Mouse (Mus musculus): ENCODE results near the gene Slc27a1.
A peak's percentile ranks its signal among the peaks of the same experiment; 100 is the strongest.

The Slc27a1 gene

DNA sequence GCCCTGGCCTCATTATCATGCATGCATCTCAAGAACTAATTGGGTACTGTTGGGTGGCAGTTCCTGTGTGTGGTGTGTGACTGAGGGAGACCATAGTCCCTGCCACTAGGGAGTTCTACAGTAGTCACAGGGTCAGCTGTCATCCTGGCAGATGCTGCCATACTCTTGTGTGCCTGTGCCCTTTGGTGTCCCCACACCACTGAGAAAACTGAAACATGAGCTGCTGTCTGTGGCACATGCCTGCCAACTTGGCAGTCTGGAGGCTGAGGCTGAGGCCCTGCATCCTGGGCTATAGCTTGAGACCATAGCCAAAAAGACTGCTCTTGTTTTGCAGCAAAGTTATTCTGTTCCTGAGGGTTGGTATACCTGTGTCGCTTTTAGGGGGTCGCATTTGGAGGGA is 51.1 kb downstream of the Slc27a1 start:
- no peak for DNase-seq (ENCODE audit: low spot score in 2 of 2)

DNA sequence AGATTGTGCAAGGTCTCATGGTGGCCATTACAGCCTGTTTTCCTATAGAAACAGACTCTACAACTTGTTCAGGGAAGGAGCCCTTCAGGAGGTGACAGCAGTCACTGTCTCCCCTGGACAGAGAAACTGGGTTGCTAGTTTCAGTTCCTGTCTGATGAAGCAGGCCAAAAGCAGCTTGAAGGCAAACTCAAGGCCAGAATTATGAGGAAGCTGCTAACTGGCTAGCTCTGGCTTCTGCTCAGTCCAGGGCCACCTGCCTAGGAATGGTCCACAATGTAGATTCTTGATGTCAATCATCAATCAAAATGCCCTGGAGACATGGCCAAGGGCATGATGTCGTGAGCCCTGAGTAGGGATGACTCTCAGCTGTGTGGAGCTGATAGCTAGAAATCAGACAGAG is 56.4 kb downstream of the Slc27a1 start:
- DNase-seq (ENCODE audit: low spot score in 2 of 2) = peak; percentile 69 to 70

DNA sequence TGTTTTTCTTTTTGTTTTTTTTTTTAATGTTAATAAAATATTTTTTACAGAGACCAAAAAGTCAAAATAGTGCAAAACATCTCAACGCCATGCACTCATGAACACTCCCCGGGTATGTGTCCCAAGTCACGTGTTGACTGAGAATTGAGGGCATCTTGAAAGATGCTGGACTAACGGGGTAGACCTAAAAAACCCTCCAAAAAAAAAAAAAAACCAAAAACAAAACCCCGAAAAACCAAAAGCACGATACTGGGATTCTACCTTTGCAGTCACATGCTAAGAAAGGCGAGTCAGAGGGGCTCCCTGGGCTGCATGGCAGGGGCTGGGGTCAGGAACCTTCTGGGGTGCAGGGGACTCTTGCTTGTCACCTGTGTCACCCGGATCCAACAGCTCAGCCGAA is 58.1 kb downstream of the Slc27a1 start:
- DNase-seq (ENCODE audit: low spot score in 2 of 2) = no peak

DNA sequence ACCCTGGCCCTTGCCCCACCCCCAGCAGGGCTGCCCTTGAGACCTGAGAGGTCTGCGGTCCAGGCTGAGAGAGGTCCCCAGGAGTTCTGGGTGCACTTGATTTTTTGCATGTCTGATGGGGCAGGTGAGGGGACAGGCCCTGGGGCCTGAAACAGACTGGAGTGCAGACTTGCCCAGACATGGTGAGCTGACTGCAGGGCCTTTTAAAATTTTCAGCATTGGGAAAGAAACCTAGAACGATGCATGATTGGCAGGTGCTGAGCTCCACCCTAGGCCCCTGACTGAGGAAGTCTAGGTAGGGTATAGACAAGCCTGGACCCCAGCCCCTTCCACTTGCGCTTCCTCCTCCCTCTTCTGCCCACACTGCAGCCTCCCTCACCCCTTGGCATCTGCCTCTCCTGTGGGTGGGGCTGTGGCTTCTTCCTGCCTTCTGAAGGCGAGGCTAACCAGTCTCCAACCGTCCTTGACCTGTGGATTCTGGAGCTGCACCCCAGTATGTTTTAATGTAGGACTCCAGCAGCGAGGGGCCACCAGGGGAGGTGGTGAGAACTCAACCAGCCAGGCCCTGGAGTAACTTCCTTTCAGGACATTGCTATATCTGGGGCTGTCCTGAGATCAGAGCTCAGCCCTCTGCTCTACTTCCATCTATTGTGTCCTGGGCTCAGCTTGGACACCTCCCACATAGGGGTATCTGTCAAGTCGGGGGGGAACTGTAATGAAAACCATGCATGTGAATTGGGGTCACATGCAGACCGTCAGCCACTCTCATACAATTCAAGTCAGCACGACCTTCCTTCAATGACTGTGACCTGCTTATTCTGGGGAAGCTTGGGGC is 58.8 kb downstream of the Slc27a1 start:
- no peak for DNase-seq (ENCODE audit: low spot score in 2 of 2)

DNA sequence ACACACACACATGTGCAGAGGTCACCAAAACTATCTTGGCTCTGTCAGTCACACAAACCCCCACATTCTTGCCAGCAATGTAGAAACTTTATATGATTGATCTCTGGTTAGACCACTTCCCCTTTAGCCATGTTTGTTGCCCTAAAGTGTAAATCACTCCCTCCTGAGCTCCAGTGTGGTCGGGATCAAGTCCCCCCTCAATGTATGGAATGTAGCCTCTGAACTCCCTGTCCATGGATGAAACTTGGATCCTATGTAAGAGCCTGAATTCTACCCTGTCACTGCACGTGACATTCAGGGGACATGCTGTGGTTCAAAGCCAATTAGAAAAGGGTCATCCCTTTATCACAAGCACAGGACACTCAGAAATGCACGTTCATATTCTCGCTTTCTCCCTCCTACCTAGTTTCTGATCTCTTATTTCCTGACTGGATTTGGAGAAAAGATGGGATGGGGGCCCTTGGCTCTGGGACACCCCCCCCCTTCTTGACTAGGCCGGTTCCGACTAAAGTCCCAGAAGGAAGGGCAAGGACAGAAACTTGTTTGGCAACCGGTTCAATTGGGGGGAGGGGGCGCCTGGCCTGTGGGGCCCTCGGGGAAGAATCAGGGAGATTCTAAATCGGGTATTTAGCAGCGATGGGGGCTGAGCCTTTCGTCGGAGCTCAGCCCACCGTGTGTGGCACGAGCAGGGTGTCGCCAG is 59.9 kb downstream of the Slc27a1 start:
- DNase-seq (ENCODE audit: low spot score in 2 of 2) = no peak

DNA sequence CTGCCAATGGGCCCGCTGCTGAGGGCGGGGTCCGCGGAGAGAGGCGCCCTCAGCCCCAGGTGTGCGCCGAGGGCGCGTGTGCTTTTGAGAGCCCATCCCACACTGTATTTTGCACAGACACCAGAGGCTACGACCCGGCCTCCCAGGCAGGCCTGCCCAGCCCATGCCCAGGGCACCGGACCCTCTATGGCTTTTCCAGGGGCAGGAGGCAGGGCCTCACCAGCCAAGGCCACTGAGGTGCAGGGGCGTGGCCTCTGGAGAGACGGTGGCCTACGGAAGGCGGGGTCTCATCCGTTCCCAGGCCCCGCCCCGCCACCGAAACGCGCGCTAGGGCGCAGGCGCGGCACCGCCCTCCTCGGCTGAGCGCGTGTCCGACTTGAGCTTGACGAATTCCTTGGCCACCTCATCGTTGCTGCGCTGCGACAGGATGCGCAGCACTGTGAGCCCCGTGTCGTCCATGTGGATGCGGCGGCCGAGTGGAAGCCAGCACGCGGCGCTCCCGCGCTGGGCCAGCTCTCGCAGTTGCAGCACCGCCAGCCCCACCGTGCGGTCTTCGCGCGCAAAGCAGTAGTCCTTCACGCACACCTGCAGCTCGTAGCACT is 60.5 kb downstream of the Slc27a1 start:
- peak; percentile 91 to 92 for DNase-seq (ENCODE audit: low spot score in 2 of 2)

DNA sequence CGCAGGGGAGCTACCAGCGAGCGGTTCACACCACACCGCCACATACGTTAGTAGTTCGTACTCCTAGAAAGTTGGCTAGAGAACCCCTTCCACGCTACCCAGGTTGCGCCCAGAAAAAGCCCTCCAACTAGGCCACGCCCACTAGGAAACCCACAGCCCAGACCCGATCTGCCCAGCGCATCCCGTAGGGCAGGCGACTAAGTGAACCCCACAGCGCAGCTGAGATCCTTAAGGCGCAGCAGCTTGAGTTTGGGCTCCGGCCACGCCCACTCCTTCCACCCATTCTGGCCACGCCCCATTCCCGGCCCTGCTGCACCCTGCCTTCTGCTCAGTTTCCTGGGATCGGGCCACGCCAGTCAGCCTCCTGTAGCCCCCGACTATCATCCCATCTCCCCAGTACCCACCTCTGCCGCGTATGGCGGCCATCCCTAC is 61.1 kb downstream of the Slc27a1 start:
- peak; percentile 40 to 60 for DNase-seq (ENCODE audit: low spot score in 2 of 2)

DNA sequence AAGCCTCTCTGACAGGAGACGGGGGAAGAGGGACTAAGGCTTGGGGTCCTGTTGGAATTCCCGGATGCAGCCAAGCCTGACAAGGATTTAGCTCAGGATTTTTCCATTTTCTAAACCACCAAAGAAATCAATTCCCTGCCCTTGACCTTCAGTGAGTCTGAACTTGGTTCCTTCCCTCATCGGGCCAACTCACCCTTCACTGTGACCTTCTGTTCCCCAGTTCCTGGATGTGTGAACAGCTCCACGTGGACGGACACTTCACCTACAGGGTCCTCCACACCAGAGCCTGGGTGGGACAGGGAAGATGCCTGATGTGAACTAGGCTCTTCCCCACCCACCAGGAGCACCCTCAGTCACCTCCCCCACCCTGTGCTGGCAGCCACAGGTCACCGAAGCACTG is 62.1 kb downstream of the Slc27a1 start:
- DNase-seq (ENCODE audit: low spot score in 2 of 2) = no peak

DNA sequence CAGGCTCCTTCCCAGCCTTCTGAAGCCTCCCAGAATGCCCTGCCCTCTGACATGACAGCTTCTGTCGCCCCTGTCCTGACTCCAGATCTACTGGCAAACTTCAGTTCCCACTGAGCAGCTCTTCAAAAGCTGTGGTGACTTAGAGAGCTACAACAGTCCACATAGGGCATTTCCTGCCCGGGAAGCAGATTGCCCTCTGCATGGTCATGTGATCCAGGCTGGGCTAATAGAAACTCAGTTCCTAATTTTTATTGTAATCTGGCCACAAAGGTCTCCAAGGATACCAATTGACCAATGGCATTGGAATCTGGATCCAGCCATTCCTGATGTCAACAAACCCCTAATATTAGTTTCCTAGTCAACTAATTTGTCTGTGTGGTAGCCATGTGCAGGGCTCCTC is 63.2 kb downstream of the Slc27a1 start:
- DNase-seq (ENCODE audit: low spot score in 2 of 2) = no peak

DNA sequence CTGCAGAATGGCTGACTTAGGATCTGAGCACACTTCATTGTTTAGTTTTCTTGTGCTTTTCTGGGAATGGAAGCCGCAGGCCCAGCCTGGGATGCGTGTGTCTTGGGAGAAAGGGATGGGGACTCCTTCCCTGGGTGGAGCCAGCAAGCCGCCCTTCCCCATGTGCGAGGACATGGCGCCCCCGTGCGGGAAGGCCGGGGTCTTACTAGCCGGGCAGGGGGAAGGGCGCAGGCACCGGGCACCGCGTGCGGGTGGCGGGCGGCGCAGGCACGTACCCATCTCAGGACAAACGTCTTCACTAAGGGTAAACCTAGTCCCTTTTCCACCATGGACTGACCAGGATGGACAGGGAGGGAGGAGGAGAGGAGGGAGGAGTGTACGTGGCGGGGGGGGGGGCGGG is 64.5 kb downstream of the Slc27a1 start:
- peak; percentile 73 to 74 for DNase-seq (ENCODE audit: low spot score in 2 of 2)

DNA sequence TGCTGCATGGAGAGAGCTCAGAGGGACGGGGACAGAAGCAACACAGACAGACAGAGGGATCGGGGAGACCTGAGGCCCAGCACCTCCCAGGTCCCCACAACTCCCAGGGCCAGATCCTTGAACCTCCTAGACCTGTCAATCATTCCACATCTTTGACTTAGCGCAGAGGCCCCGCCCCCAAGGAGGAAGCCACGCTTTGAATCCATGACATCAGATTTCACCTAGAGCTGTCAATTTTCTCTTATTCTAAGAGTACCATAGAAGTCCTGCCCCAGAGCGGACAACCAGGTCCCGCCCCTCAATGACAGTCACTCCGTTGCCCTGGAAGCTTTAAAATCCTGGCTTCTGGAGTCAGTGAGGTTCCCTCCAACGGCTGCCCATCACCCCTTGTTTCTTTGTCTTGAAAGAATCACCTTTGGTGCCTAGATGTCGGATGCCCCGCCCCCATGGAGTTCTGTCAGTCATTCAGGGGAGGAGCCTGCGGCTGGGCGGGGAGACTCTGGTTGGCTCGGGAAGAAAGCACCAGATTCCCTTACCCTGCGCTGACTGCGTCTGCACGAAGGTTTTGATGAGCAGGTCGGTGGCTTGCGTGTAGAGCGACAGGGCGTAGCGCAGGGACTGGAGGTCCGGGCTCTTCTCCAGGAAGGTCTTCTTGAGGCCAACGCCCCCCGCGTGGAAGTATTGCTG is 65.4 kb downstream of the Slc27a1 start:
- peak; percentile 61 to 65 for DNase-seq (ENCODE audit: low spot score in 2 of 2)
